Mouse (Mus musculus) heart, embryonic 16.5 days (tissue): ENCODE results near the gene Phc1. TPM values are rescaled to one million over a fixed set of nuclear protein-coding genes. Genes with fewer than 3 reads are reported as not detected.

ENCODE experiments used
- polyA plus RNA-seq: library from polyadenylated mRNA; unstranded; fragments of >200 nt; fragmentation: Nextera tagmentation; extraction: Ambion mirVana; gene quantifications from 2 replicates; pipeline ENCODE4 v1.2.1, GENCODE M21; 2015

Gene Phc1
- polyA plus RNA-seq, 1 experiment from 2014 or later = 7.2 TPM

Other genes starting within 250 kb of the Phc1 start
- gene Klrg1, start 57.7 kb downstream of the Phc1 start, polyA plus RNA-seq = not detected in 2 replicates
- 74.0 and 81.7 TPM in 2 replicates for gene M6pr, start 31.8 kb downstream of the Phc1 start, polyA plus RNA-seq
- 1.6 and 2.4 TPM in 2 replicates for gene Rimklb, start 158.2 kb upstream of the Phc1 start, polyA plus RNA-seq
- 28.2 and 32.0 TPM in 2 replicates for gene Mfap5, start 165.3 kb upstream of the Phc1 start, polyA plus RNA-seq
- not detected in 2 replicates for gene Aicda, start 213.2 kb upstream of the Phc1 start, polyA plus RNA-seq